Mouse (Mus musculus): ENCODE data around the gene Net1.

DNA sequence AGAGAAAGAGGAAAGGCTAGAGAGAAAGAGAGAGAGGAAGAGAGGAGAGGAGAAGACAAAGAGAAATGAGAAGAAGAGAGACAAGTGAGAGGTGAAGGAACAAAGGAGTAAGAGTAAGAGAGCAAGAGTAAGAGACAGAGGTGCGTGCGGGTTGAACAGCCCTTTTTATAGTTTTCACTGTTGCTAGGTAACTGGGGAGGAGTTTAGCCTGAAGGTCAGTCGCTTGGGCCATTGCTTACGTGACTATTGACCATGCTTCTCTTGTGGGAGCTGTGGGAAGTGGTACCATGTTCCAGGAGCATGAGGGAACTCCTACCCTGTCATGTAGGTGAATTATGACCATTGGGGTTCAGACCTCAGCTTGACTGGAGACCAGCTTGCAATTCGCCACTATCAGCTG is 7.7 kb downstream of the Net1 start:
- TF ChIP-seq CTCF (IDR thresholded peaks at IDR 0.05; ENCODE audit: low read depth, low read length) (no peak), POLR2A (IDR thresholded peaks at IDR 0.05; ENCODE audit: extremely low read depth, insufficient read depth, low read length) (no peak)

All from liver, adult 2 months (tissue).